Mouse (Mus musculus) layer of hippocampus, postnatal 14 days (tissue): Measurements from ENCODE around the gene Nsd1. TPM values are rescaled to one million over a fixed set of nuclear protein-coding genes. Genes with fewer than 3 reads are reported as not detected.
"Not testable (repeated sequence)": the region's sequence is repeated elsewhere in the genome, so short reads cannot be mapped to it uniquely, and the experiment has no call there.

ENCODE experiments used
- DNase-seq, 2 experiments: peaks; one replicate each; pipeline ENCODE4 v3.0.0; 2021 to 2022; ENCODE audit warnings: low spot score in 2 of 2, mixed read lengths in 1 of 2
- long read RNA-seq, 2 experiments: library from polyadenylated mRNA; stranded (forward); transcript quantifications; one replicate each; pipeline ENCODE4 v2.0.0; 2021
- total RNA-seq, 2 experiments: library from RNA; stranded (reverse); gene quantifications; 2 replicates each; pipeline ENCODE4 v1.2.3; 2021

Gene Nsd1
- 100 to 1,000 TPM; 143 to 145 TPM for total RNA-seq
- long read RNA-seq, experiment 1, partial matches to known transcripts: 6 of 22 reads
- long read RNA-seq, experiment 1, other reads (novel, unspliced or antisense): 16 of 22 reads
- long read RNA-seq, experiment 2, partial matches to known transcripts: 2 of 38 reads
- long read RNA-seq, experiment 2, other reads (novel, unspliced or antisense): 34 of 38 reads

- DNase-seq: no peak
Measured at GRCm38 (mm10) chr13:55209649-55210192, at the start of gene Nsd1. TSS of gene Nsd1 (plus strand) at chr13:55209782.

- DNase-seq: no peak
Measured at GRCm38 (mm10) chr13:55162365-55162764, 47.2 kb upstream of the Nsd1 start.

- DNase-seq: no peak
Measured at GRCm38 (mm10) chr13:55163553-55163952, 46.0 kb upstream of the Nsd1 start.

- no peak for DNase-seq
Measured at GRCm38 (mm10) chr13:55165831-55166339, 43.7 kb upstream of the Nsd1 start.

GRCm38 (mm10) chr13:55166806-55167725 is 42.5 kb upstream of the Nsd1 start:
- no peak for DNase-seq

GRCm38 (mm10) chr13:55167798-55168197 is 41.8 kb upstream of the Nsd1 start:
- DNase-seq: no peak

- DNase-seq: no peak
Measured at GRCm38 (mm10) chr13:55168255-55168654, 41.3 kb upstream of the Nsd1 start.

GRCm38 (mm10) chr13:55168958-55169369 is 40.6 kb upstream of the Nsd1 start:
- peak; percentile 54 for DNase-seq

- peak; percentile 67 to 77 for DNase-seq
Measured at GRCm38 (mm10) chr13:55171517-55172335, 37.9 kb upstream of the Nsd1 start.

- DNase-seq: no peak
Measured at GRCm38 (mm10) chr13:55172336-55172770, 37.2 kb upstream of the Nsd1 start.

GRCm38 (mm10) chr13:55174347-55174746 is 35.2 kb upstream of the Nsd1 start:
- DNase-seq: no peak

GRCm38 (mm10) chr13:55176265-55176664 is 33.3 kb upstream of the Nsd1 start:
- no peak for DNase-seq

- no peak for DNase-seq
Measured at GRCm38 (mm10) chr13:55177903-55178496, 31.6 kb upstream of the Nsd1 start.

GRCm38 (mm10) chr13:55178556-55178955 is 31.0 kb upstream of the Nsd1 start:
- DNase-seq: peak; percentile 76

GRCm38 (mm10) chr13:55179591-55179990 is 30.0 kb upstream of the Nsd1 start:
- no peak for DNase-seq

GRCm38 (mm10) chr13:55181786-55182172 is 27.8 kb upstream of the Nsd1 start:
- no peak for DNase-seq

- peak; percentile 60 to 63 for DNase-seq
Measured at GRCm38 (mm10) chr13:55182173-55182894, 27.2 kb upstream of the Nsd1 start.

GRCm38 (mm10) chr13:55183382-55183781 is 26.2 kb upstream of the Nsd1 start:
- DNase-seq: no peak

GRCm38 (mm10) chr13:55187062-55187461 is 22.5 kb upstream of the Nsd1 start:
- DNase-seq: not testable (repeated sequence)
